Mouse (Mus musculus) gastrocnemius, postnatal 14 days (tissue): ENCODE results near the gene Gm20388. TPM values are rescaled to one million over a fixed set of nuclear protein-coding genes. Genes with fewer than 3 reads are reported as not detected.
A peak's percentile ranks its signal among the peaks of the same experiment; 100 is the strongest.

Source experiments
- DNase-seq: peaks from one replicate; pipeline ENCODE4 v3.0.0; 2021; ENCODE audit warnings: mixed read lengths
- intact Hi-C: fragments of 180-260 bp; cut with DNase I; formaldehyde crosslinking; loops from one replicate; pipeline ENCODE4 v1.15.1; 2025; ENCODE audit warnings: low total_unique reads
- total RNA-seq, 2 experiments: library from RNA; stranded (reverse); gene quantifications; 2 replicates each; pipeline ENCODE4 v1.2.3; 2021

Gene Gm20388
- total RNA-seq, 2 experiments from 2014 or later, result 5.6 to 6.0 TPM

DNA sequence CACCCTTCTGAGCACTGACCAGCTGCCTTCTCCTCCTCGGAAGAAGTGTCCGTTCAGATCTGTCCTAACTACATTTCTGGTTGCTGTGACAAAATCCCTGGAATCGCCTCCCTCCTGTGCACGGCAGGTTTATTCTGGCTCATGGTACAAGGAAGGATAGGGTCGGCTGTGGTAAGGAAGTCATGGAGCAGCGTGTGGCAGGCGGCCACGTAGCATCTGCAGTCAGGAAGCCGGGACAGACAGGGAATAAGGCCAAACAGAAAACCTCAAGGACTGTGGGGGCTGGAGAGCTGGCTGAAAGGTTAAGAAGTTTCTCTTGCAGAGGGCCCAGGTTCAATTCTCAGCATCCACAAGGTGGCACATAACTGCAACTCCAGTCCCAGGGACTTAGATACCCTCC, 2271.3 kb downstream of the Gm20388 start:
- DNase-seq, result peak; percentile 37
- intact Hi-C loops, result no loop called here

DNA sequence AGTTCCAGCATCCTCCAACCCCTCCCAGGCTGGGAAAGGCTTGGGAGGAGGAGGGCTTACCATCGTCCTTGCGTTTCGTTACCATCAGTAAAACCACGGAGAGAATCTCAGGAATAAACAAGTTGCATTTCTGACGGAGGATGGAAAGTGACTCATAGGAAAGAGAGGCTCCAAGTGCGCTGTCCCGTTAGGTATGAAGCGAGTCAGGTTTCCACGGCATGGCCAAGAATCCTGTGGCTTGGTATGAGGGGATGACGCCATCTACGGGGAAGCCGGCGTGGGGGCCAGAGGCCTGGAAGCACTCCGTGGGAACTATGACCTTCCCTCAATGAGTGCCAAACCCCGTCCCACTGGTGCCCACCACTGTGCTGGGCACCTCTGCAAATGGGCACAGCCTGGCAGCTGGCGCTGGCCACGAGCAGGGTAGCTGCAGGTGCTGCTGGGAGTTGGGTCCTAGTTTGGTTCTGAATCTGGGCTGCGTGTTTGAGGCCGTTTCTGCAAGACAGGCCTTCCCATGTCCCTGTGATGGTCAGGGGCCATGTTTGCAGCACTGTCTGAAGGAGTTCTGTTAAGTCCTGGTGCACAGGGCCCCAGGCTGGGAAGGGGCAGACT, 2275.8 kb downstream of the Gm20388 start:
- DNase-seq, result peak; percentile 39
- intact Hi-C loops, result no loop called here

DNA sequence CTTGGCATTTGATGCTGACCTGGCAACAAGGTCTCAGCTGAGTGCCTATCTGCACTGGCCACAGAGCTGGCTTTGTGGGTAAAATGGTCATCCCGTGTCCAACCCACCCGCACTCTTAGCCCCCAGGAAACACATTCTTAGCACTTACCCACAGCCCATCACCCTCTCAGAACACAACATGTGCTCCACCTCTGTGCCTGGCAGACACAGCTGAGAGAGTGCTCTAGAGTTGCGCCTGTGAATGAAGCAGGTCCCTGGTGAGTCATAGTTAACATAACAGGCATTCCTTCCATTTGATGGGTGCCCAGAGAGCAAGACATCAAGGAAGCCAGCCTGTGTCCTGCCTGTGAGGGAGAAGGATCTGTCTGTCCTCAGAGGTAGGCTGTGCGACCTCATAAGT, 2276.6 kb downstream of the Gm20388 start:
- intact Hi-C loops, result no loop called here
- DNase-seq, result no peak

DNA sequence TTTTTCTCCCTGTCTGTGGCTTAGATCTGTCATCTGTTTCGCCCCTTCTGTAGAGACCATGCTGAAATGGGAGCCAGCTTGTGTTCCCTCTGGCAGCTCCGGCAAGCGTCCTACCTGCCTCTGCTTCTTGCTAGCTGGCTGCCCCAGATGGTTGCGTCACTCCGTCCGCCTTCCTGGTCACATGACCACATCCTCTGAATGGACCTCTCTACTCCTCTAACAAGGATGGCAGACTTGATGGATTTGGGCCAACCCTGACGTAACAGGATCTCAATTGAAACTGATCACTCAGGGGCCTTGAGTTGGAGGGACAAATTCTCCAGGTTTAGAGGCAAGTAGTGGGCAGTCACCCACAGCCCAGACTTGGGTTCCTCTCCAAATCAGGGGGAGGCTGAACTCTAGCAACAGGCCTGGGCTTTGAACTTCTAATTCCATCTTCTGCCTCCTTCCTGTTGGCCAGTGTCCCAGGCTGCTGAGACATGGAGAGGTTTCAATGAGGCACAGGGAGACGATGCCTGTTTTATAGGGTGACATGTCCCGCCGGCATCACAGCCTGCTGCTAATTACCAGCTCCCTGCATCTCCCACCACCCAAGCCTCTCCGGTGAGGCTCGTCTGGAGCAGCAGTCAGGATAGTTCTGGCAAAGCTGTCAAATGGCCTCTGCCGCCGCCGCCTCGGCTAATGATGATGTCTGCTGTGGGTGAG, 2279.9 kb downstream of the Gm20388 start:
- intact Hi-C loops, result no loop called here
- no peak for DNase-seq

DNA sequence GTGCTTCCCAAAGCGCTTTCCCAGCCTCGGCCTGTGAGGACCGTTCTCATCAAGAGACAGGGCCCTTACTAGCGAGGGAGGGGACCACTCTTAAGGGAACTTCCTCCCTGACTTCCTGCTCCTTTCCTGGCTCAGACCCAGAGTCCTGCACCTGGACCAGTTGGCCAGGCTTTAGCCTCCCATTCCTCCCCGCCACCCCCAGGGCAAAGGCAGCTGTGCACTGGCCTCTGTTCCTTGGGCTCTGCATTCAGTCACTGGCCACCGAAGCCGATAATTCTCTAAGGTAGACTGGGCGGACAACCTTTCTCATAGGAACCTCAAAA, 2280.4 kb downstream of the Gm20388 start:
- peak; percentile 38 for DNase-seq
- intact Hi-C loops, result no loop called here

DNA sequence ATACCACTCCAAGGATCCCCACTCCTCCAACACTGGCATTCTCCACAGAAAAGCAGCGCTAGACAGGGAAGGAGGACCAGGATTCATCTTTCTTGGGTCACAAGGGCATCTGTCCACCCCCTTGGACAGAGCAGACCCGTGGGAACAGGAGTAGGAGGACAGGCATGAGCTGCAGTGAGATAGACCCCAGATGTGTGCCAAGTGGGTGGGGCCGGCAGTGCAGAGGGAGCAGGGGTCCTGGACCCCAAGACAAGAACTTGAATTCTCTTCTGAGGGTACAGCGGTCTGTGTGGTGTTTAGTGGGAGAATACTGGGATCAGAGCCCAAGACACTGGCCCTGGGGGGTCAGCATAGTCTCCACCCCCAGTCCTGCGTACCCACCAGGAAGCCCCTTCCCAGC, 2282.1 kb downstream of the Gm20388 start:
- no peak for DNase-seq
- intact Hi-C loops, result no loop called here

DNA sequence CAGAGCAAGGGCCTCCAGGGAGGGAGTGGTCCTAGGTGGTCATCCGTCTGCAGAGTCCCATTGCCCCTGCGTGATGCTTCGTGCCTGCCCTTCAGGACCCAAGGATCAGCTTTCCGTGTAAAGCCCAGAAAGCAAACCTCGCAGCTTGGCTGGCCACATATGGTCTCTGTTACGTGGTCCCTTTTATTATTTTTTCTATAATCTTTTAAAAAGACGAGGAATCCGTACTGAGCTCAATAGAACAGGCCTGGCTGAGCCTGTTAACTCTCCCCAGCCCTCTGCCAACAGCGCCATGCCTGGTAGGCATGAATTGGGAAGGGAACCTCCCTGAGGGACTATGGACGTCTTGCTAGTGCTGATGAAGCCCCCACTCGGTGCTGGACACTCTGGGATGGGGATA, 2282.9 kb downstream of the Gm20388 start:
- intact Hi-C loops, result no loop called here
- no peak for DNase-seq

DNA sequence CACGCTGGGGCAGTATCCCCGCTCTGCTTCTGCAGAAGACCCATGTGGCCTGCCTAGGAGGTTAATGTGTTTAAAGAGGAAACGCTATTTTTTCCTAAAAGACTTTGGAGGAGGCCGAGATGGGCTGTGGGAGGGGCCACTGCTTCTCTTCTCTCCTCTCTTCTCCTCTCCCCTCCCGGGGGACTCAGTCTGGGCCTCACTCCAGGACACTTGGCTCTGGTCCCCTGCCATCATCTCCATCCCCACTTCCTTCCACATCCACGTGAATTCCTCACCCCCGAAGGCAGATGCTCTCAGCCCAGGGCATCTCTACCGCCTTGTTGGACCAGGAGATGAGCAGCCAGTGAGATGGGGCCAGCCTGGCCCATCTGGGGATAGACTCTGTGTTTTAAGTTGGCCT, 2283.8 kb downstream of the Gm20388 start:
- intact Hi-C loops, result no loop called here
- peak; percentile 83 for DNase-seq

DNA sequence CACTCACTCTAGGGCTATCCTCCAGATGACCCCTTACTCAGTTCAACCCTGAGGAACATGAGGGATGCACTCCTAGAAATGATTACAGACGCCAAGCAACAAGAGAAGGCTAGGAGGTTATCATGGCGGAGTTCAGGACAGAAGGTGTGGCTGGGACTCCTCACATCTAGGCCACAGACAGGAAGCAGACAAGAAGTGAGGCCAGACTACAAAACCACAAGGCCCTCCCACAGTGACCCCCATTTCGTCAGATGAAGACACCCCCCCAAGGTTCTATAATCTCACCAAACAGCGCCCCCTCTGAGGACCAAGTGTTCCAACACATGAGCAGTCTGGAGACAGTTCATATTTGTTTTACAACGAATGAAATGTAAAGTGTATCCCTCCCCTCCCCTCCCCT, 2286.7 kb downstream of the Gm20388 start:
- DNase-seq, result no peak
- intact Hi-C loops, result no loop called here

DNA sequence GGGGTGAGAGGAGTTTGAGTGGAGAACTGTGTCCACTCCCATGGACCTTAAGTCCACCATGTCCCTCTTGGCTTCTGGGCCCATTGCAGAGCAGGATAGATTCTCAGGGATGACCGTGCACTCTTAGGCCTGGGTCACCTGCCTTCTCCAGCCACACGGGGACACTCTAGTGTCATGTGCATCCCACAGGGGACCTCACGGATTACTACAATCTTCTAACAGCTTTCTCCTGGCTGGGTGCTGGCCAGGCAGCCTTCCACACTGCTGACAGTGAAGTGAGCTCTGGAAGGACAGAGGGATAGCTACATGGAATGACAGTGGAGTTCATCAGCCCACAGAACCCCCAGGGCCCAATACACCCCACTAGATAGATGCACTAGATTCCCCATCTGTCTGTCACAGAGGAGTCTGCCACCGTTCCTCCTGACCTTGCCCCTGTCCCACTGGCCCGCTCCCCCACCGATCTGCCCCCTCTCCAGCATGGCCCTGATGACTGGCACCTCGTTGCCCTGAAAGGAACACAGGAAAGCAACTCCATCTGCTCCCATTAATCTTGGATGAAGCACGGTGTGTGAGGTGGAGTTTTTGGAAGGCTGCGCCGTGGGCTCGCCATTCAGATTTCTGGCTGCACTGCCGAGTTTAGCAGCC, 2287.9 kb downstream of the Gm20388 start:
- intact Hi-C loops, result no loop called here
- DNase-seq, result no peak

DNA sequence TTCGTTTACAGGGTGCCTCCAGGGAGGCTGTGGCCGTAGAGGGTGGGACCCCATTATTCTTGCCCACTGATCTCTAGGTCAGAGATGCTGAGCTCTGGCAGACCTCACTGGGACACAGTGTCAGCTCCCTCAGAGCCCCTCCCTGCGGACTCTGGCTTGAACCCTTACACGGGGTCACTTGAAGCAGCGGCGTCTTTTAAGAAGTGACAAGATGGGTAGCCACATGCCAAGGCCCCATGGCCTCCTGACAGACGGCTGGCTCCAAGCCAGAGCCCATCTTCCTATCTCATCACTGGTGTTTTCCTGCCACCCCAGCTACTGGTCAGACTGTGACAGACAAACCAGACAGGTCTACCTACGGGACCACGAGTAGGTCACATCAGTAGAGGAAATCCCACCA, 2288.6 kb downstream of the Gm20388 start:
- intact Hi-C loops, result no loop called here
- no peak for DNase-seq

DNA sequence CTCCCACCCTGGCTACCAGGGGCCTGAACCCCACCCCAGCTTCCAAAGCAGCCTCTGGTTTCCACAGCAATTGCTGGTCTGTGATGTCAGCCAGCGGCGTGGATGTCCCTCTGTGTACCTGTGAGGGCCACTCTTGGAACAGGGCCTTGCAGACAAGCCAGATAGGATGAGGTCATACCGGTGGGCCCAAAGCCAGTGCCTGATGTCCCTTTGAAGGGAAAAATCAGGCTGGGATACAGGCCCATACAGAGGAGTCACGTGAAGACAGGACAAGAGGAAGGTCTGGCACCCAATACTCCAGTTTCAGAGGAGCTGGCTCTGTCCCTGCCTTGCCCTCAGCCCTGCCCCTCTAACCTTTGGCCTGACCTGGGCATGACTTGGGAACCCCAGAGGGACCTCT, 2289.2 kb downstream of the Gm20388 start:
- intact Hi-C loops, result no loop called here
- no peak for DNase-seq

DNA sequence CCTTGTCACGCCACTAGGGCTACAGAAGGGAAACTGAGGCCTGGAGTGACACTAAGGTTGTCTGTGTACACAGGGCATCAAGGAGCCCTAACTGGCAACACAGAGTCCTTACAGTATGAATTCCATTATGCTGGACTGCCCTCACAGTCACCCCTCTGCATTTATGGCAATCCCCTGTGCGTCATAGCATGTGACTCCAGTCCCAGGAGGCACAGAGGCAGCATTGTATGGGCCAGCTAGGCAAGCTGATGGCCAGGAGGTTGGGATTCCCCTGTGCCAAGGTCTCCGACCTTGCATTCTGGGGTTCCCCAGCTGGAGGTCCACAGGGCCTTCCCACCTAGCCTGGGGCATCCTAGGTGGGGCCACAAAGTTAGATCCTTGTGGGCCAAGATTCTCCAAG, 2300.9 kb downstream of the Gm20388 start:
- intact Hi-C loops, result no loop called here
- DNase-seq, result no peak

DNA sequence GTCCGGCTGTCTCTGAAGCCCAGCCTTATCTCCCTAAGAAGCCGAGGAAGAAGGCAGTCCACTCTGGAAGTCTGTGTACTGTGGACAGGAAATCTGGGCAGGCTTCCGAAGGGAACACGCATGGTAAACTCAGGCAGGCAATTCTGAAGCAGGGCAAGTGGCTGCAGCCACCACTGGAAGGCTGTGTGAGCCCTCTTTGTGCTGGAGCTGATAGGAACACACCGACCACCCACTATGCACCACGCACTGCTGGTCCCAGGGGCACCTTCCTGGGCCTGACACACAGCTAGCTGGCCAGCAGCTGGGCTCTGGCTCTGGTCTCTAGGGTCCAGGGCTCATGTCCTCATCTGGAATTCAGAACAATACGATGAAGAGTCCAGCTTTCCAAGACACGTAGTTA, 2305.0 kb downstream of the Gm20388 start:
- intact Hi-C loops, result no loop called here
- DNase-seq, result peak; percentile 40

DNA sequence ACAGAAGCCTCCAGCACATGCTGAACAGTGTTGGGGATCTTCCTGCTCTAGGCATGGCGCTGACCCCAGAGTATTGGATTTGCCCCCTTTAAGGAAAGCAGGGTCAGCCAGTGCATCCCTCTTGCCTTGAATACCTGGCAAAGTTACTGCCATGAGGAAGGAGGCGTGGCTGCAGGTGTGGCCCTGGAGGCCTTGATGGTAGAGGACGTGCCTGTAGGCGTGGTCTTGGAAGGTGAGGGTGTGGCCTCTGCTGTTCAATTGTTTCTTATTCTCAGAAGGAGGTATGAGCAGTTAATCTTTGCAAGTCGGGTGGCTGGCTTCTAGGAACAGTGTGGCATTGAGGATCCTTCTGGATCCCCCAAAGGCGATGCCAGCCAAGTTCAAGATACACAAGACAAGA, 2305.8 kb downstream of the Gm20388 start:
- intact Hi-C loops, result no loop called here
- no peak for DNase-seq

DNA sequence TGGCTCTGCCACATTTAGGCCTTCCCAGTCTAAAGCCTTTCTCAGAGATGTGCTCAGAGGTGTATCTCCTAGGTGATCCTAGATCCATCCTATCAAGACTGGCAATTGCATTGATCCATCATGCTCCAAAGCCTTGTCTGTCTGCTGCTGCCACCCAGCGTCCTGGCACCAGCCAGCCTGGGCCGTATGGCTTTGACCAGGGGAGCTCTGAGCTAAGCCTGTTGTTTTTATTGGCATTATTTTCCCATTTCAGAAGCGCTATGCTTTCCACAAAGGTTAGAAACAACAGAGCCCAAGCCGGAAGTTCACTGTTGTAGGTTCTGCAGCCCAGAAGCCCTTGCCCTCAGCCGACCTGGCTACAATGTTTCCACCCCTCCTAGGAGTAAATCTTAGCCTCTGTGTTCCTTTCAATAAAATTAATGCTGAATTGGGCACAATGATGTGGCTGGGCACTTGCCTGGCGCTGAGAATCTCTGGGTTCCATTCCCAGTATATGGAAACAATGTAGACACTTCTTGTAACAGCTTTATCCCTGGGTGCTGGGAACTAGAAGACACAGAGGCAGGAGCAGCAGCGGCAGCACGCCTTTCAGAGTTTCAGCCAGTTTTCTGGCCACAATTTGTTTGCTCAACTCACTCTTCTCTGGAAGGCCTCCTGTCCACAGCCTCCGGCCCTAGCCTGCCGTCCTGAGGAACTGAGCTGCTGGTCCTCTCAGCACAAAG, 2307.0 kb downstream of the Gm20388 start:
- DNase-seq, result no peak
- intact Hi-C loops, result no loop called here

DNA sequence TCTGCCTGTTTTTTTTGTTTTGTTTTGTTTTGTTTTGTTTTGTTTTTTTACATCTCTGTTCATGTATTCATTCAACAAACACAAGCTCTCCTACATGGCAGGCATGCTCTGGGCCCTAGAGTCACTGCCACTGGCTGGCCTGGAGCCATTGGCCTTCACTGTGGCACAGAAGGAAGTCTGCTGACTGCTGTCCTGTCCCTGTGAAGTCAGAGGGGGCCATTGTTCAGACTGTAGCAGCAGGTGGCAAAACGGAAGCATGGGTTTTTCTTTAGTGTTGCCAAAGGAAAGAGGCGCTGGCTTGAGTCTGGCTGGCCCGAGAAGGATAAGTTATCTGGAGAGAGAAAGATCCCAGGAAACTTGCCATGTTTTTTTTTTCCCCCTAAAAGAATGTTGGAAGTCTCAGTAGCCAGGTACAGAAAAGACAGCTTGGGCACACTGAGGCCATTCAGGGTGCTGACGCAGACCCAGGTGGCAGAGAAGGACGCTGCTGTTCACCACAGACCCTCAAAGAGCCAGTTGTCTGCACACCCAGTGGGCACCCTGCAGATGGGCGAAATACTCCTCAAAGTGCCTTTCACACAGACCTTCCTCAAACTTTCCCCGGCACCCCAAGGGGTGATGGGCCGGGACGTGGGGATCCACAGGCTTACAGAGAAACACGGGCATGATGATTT, 2313.5 kb downstream of the Gm20388 start:
- intact Hi-C loops, result no loop called here
- peak; percentile 47 for DNase-seq

DNA sequence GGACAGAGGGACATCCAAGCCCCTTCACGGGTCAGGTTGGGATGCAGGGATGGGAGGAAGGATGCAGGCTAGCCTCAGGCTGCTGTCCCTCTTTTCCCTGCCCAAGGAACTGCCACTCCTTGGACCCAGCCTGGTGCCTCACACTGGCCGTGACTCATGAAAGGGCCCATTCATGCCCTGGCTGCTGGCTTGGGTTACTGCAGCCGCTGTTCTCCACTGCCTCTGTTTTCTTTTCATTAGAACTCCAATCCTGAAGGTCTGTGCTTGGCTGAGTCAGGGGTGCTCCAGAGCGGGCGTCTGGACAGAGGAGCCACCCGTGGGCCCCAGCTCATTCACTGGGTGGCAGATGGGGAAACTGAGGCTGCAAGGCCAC, 2314.0 kb downstream of the Gm20388 start:
- intact Hi-C loops, result no loop called here
- no peak for DNase-seq

DNA sequence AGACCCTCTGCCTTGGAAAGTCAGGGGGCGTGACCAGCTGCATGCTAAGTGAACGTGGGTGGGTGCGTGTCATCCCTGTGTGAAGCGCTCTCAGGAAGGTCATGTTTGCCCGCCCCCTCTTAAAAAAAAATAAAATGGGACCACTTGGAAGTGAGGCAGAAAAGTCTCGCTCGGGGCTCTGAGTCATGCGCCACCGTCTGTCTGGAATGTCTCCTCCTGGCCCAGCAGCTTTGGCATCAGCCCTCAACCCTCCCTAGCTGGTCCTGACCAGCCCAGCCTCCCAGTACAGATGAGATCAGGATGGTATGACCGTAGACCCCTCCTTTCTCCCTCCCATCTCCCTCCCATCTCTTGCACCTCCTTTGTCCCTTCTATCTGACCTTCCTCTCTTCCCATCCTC, 2314.8 kb downstream of the Gm20388 start:
- DNase-seq, result no peak
- intact Hi-C loops, result no loop called here

DNA sequence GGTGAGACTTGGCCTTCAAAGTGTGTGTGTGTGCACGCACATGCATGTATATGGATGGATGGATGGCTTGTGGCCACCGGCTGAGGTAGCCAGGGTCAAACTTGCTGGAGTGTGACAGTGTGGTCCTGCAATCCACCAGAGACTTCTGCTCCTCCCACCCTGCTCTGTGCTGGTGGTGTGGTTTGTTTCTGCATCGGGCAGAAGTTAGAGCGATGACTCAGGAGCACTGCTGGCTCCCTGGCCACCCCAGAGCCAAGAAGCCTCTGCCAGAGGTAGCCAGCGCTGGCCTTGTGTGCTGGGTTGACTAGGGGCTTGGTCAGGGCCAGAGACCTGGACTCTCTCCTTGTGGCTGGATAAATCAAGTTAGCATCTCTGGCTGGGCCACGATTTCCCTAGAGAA, 2316.7 kb downstream of the Gm20388 start:
- DNase-seq, result no peak
- intact Hi-C loops, result no loop called here
